Mouse (Mus musculus) lung, adult 2 months (tissue): ENCODE data around the gene Cntd1.

Experiments used
- CTCF ChIP-seq: fragments of 200-500 bp; IDR thresholded peaks from 2 replicates; pipeline ENCODE4 v1.5.1; 2011; ENCODE audit warnings: mild to moderate bottlenecking, low read length, control low read depth; ENCODE audit not compliant: insufficient read depth
- POLR2A ChIP-seq: fragments of 200-500 bp; IDR thresholded peaks from 2 replicates; pipeline ENCODE4 v1.6.1; 2011; ENCODE audit warnings: low read depth, mild to moderate bottlenecking, control low read depth, low read length, borderline replicate concordance; ENCODE audit errors: extremely low read depth

- no peak for TF ChIP-seq POLR2A
- TF ChIP-seq CTCF, result no peak
Observed at GRCm38 (mm10) chr11:101283805-101284204, 5.0 kb downstream of the Cntd1 start.
